Mouse (Mus musculus): ENCODE data around the gene Glyctk.

GRCm38 (mm10) chr9:106191355-106191754 lies 33.4 kb upstream of the Glyctk start:
- TF ChIP-seq CTCF (IDR thresholded peaks at IDR 0.05; ENCODE audit: insufficient read depth, low read length) (no peak), POLR2A (IDR thresholded peaks at IDR 0.05; ENCODE audit: borderline replicate concordance, extremely low read depth, low read depth, low read length) (no peak)
